Mouse (Mus musculus) CH12.LX (cell line): ENCODE results near the gene Prdm10. TPM values are rescaled to one million over a fixed set of nuclear protein-coding genes. Genes with fewer than 3 reads are reported as not detected.

Experiments used
- DNase-seq: peaks from one replicate; pipeline ENCODE4 v3.0.0-alpha.2; 2013; ENCODE audit errors: extremely low read depth
- H3K27ac ChIP-seq: 2 replicates; pipeline ENCODE4 v1.5.1; 2012; ENCODE audit warnings: low read depth, mild to moderate bottlenecking, control low read depth, moderate library complexity; ENCODE audit not compliant: insufficient read depth
- H3K27me3 ChIP-seq: replicated peaks from 2 replicates; pipeline ENCODE3; 2012; ENCODE audit warnings: inconsistent platforms
- H3K36me3 ChIP-seq, 2 experiments: replicated peaks in 1 of 2; 2 replicates each; pipeline versions ENCODE3 to v1.6.1; 2012; ENCODE audit warnings: inconsistent platforms in 1 of 2, low read length in 1 of 2, mild to moderate bottlenecking in 1 of 2, mixed read lengths in 1 of 2, moderate library complexity in 1 of 2; ENCODE audit not compliant: control insufficient read depth in 1 of 2, insufficient read depth in 1 of 2
- H3K4me1 ChIP-seq, 2 experiments: 2 replicates each; pipeline ENCODE4 v1.6.1; 2012; ENCODE audit warnings: inconsistent platforms in 1 of 2, moderate library complexity in 1 of 2; ENCODE audit not compliant: insufficient read depth in 2 of 2, control insufficient read depth in 1 of 2
- H3K4me2 ChIP-seq: 2 replicates; pipeline ENCODE4 v1.6.1; 2012; ENCODE audit warnings: low read depth, mild to moderate bottlenecking, control low read depth; ENCODE audit not compliant: poor library complexity, insufficient read depth, severe bottlenecking
- H3K4me3 ChIP-seq, 3 experiments: fragments of 150-350 bp in 1 of 3; sonication (generic) in 1 of 3; replicated peaks in 1 of 3; 2 replicates each; pipeline versions ENCODE3 to v1.5.1; 2011 to 2012; ENCODE audit warnings: low read depth in 2 of 3, low read length in 2 of 3, mild to moderate bottlenecking in 2 of 3, moderate library complexity in 2 of 3, control low read depth in 1 of 3, improper control_type of control experiment in 1 of 3, inconsistent platforms in 1 of 3, mixed read lengths in 1 of 3; ENCODE audit not compliant: poor library complexity in 1 of 3
- H3K79me2 ChIP-seq: replicated peaks from 2 replicates; pipeline ENCODE4 v1.6.1; 2012; ENCODE audit warnings: mild to moderate bottlenecking, moderate library complexity; ENCODE audit not compliant: control insufficient read depth, poor library complexity, insufficient read depth, severe bottlenecking; ENCODE audit errors: extremely low read depth
- H3K9ac ChIP-seq: 2 replicates; pipeline ENCODE4 v1.6.1; 2012; ENCODE audit warnings: low read depth, mild to moderate bottlenecking, control low read depth, moderate library complexity; ENCODE audit not compliant: insufficient read depth
- H3K9me3 ChIP-seq: replicated peaks from 2 replicates; pipeline ENCODE3; 2012; ENCODE audit warnings: low read length, inconsistent platforms, mixed read lengths
- BHLHE40 ChIP-seq: IDR thresholded peaks from 2 replicates; pipeline ENCODE4 v1.6.1; 2011; ENCODE audit warnings: mild to moderate bottlenecking, low read depth, low read length, improper control_type of control experiment
- CTCF ChIP-seq, 2 experiments: IDR thresholded peaks in 1 of 2; conservative IDR thresholded peaks in 1 of 2; 2 replicates each; pipeline ENCODE4 v1.5.1; 2011 to 2012; ENCODE audit warnings: low read depth in 2 of 2, low read length in 2 of 2, improper control_type of control experiment in 1 of 2, inconsistent platforms in 1 of 2, mild to moderate bottlenecking in 1 of 2, moderate library complexity in 1 of 2
- E2F4 ChIP-seq: IDR thresholded peaks from 2 replicates; pipeline ENCODE4 v1.6.1; 2011; ENCODE audit warnings: low read depth, low read length, improper control_type of control experiment; ENCODE audit not compliant: insufficient replicate concordance
- EP300 ChIP-seq: IDR thresholded peaks from 2 replicates; pipeline ENCODE4 v1.6.1; 2011; ENCODE audit warnings: low read length, improper control_type of control experiment
- JUN ChIP-seq: IDR thresholded peaks from 2 replicates; pipeline ENCODE4 v1.6.1; 2011; ENCODE audit warnings: low read depth, mild to moderate bottlenecking, low read length, improper control_type of control experiment, moderate library complexity; ENCODE audit not compliant: insufficient read depth
- JUND ChIP-seq: conservative IDR thresholded peaks from 2 replicates; pipeline ENCODE4 v1.6.1; 2011; ENCODE audit warnings: low read depth, low read length, improper control_type of control experiment
- MAFK ChIP-seq: IDR thresholded peaks from 2 replicates; pipeline ENCODE4 v1.6.1; 2011; ENCODE audit warnings: low read length, improper control_type of control experiment; ENCODE audit not compliant: insufficient replicate concordance
- MAX ChIP-seq: IDR thresholded peaks from 2 replicates; pipeline ENCODE4 v1.6.1; 2011; ENCODE audit warnings: low read length, improper control_type of control experiment
- MAZ ChIP-seq: IDR thresholded peaks from 2 replicates; pipeline ENCODE4 v1.6.1; 2012; ENCODE audit warnings: low read depth, mild to moderate bottlenecking, inconsistent platforms, low read length, improper control_type of control experiment, moderate library complexity
- MEF2A ChIP-seq: IDR thresholded peaks from 2 replicates; pipeline ENCODE4 v1.6.1; 2014; ENCODE audit warnings: low read depth, mild to moderate bottlenecking, inconsistent platforms, low read length, improper control_type of control experiment, borderline replicate concordance
- MYC ChIP-seq: IDR thresholded peaks from 2 replicates; pipeline ENCODE4 v1.6.1; 2011; ENCODE audit warnings: low read depth, mild to moderate bottlenecking, improper control_type of control experiment, low read length
- NRF1 ChIP-seq: IDR thresholded peaks from 2 replicates; pipeline ENCODE4 v1.6.1; 2014; ENCODE audit warnings: low read depth, mild to moderate bottlenecking, inconsistent platforms, low read length, improper control_type of control experiment, moderate library complexity
- PAX5 ChIP-seq: IDR thresholded peaks from 2 replicates; pipeline ENCODE4 v1.6.1; 2012; ENCODE audit warnings: low read length, inconsistent platforms, mixed read lengths
- POLR2AphosphoS2 ChIP-seq: IDR thresholded peaks from 2 replicates; pipeline ENCODE4 v1.6.1; 2011; ENCODE audit warnings: low read depth, low read length, improper control_type of control experiment
- RCOR1 ChIP-seq: conservative IDR thresholded peaks from 2 replicates; pipeline ENCODE4 v1.6.1; 2012; ENCODE audit warnings: low read depth, mild to moderate bottlenecking, inconsistent platforms, low read length, improper control_type of control experiment
- TCF12 ChIP-seq: IDR thresholded peaks from 2 replicates; pipeline ENCODE4 v1.6.1; 2014; ENCODE audit warnings: low read depth, mild to moderate bottlenecking, inconsistent platforms, low read length, improper control_type of control experiment
- UBTF ChIP-seq: IDR thresholded peaks from 2 replicates; pipeline ENCODE4 v1.6.1; 2012; ENCODE audit warnings: low read depth, mild to moderate bottlenecking, inconsistent platforms, low read length, improper control_type of control experiment, moderate library complexity
- dilution Hi-C: fragments of 300-500 bp; cut with MboI; formaldehyde crosslinking; loops from 2 replicates; pipeline ENCODE4 v1.14.3; 2020; ENCODE audit warnings: low sequenced_read_pairs; ENCODE audit not compliant: extremely low pct_unique_long_range_greater_than_20kb, extremely low pct_ligation_motif_present
- in situ Hi-C: fragments of 300-500 bp; cut with MboI; formaldehyde crosslinking; loops from 3 replicates; pipeline ENCODE4 v1.14.3; 2019; ENCODE audit warnings: low sequenced_read_pairs, low pct_ligation_motif_present, low pct_unique_long_range_greater_than_20kb, mixed read lengths
- polyA plus RNA-seq: library from polyadenylated mRNA; unstranded; fragments of >175 nt; gene quantifications from 2 replicates; pipeline ENCODE4 v1.2.1, GENCODE M21; 2012; ENCODE audit warnings: low read depth; ENCODE audit not compliant: insufficient read length
- total RNA-seq, 2 experiments: library from RNA; depleted of rRNA; stranded (reverse); fragments of 300-350 nt in 1 of 2; fragments of >200 nt in 1 of 2; gene quantifications; 2 replicates each; pipeline ENCODE4 v1.2.3; 2012 to 2014

Gene Prdm10
- total and polyA plus RNA-seq, 3 experiments: 4.5 to 6.7 (median 4.7) TPM

- dilution Hi-C loops: no loop called here
- Histone ChIP-seq H3K27me3 (no peaks in the 10 kb centered on the region), H3K4me3 (no peak overlapping the region), H3K9me3 (no peaks in the 10 kb centered on the region), H3K4me1 (peaks cover 6 to 23% of the 10 kb centered on the region in 2 experiments; a peak in 3 of 4 replicates), H3K9ac (no peak overlapping the region), H3K27ac (no peak overlapping the region), H3K4me2 (no peak overlapping the region), H3K36me3 (no peaks in the 10 kb centered on the region), H3K79me2 (no peaks in the 10 kb centered on the region)
- no peak for DNase-seq
- in situ Hi-C loops: no loop called here
- no peak for TF ChIP-seq BHLHE40
- no peak for TF ChIP-seq RCOR1
- no peak for TF ChIP-seq JUND
- no peak for TF ChIP-seq TCF12
- no peak for TF ChIP-seq MEF2A
- TF ChIP-seq EP300: no peak
These were observed 35.3 kb upstream of the Prdm10 start for GRCm38 (mm10) chr9:31245006-31245405.

GRCm38 (mm10) chr9:31246421-31246820 lies 33.9 kb upstream of the Prdm10 start:
- H3K36me3 ChIP-seq: no peaks in the 10 kb centered on the region
- H3K27me3 ChIP-seq: no peaks in the 10 kb centered on the region
- H3K9ac ChIP-seq: no peak overlapping the region
- H3K79me2 ChIP-seq: no peaks in the 10 kb centered on the region
- no peak for TF ChIP-seq E2F4
- no peak for TF ChIP-seq MAX
- TF ChIP-seq PAX5: no peak
- no peak for TF ChIP-seq NRF1
- TF ChIP-seq CTCF (conservative IDR thresholded peaks at IDR 0.05 in 1 of 2, IDR thresholded peaks at IDR 0.05 in 1 of 2; ENCODE audit: low read depth in 2 of 2, low read length in 2 of 2): no peak
- TF ChIP-seq MYC: no peak
- TF ChIP-seq JUN: no peak
- TF ChIP-seq POLR2AphosphoS2: no peak
- no peak for TF ChIP-seq MAFK
- TF ChIP-seq JUND: no peak
- no peak for TF ChIP-seq MAZ
- TF ChIP-seq UBTF: no peak
- DNase-seq: no peak
- dilution Hi-C loops: no loop called here
- in situ Hi-C loops: no loop called here
- H3K4me2 ChIP-seq: no peak overlapping the region
- H3K4me1 ChIP-seq: peaks cover 6 to 23% of the 10 kb centered on the region in 2 experiments; a peak in 3 of 4 replicates
- H3K4me3 ChIP-seq: no peak overlapping the region
- no peaks in the 10 kb centered on the region for H3K9me3 ChIP-seq
- no peak overlapping the region for H3K27ac ChIP-seq
